19 mouse cellular contexts compared by ENCODE assay signal in genomic region chr3:107728509-107728908, GRCm38 (mm10).
"Had no signal": no experiment of that assay in that cellular context is flagged by ENCODE, and none has a peak within 500 bp of the region (broad histone marks: within the 10 kb centered on the region; RNA-seq: fewer than 3 reads in every experiment).

No protein-coding gene starts in this region.

- H3K36me3 ChIP-seq: midbrain, embryonic 12.5 days; neural tube, embryonic 13.5 days had no signal

- H3K27ac ChIP-seq: kidney, postnatal 0 days; layer of hippocampus, adult 2 months; liver, embryonic 14.5 days; macrophage; midbrain, embryonic 12.5 days; neural tube, embryonic 13.5 days had no signal

- DNase-seq: kidney, adult 2 months; kidney, postnatal 25 days; liver, postnatal 0 days; lung, embryonic 14.5 days; retina, postnatal 1 day; right cerebral cortex, postnatal 25 days; thymus, adult 2 months; thymus, postnatal 14 days had no signal

- H3K9ac ChIP-seq: liver, embryonic 14.5 days; liver, postnatal 0 days; lung, embryonic 14.5 days; midbrain, embryonic 12.5 days; neural tube, embryonic 13.5 days had no signal

- H3K4me2 ChIP-seq: liver, embryonic 11.5 days; lung, embryonic 14.5 days; midbrain, embryonic 12.5 days; neural tube, embryonic 13.5 days had no signal

- H3K9me3 ChIP-seq: midbrain, embryonic 12.5 days; neural tube, embryonic 13.5 days had no signal

- H3K4me1 ChIP-seq: midbrain, embryonic 12.5 days; neural tube, embryonic 13.5 days had no signal

- ATAC-seq: intestine, embryonic 16.5 days; liver, postnatal 0 days; lung, postnatal 0 days; midbrain, embryonic 16.5 days had no signal

- H3K4me3 ChIP-seq: layer of hippocampus, adult 2 months; midbrain, embryonic 12.5 days; myocyte; neural tube, embryonic 13.5 days had no signal

- H3K27me3 ChIP-seq: midbrain, embryonic 12.5 days; neural tube, embryonic 13.5 days had no signal
